Comparison of ENCODE assay signal across 11 mouse cellular contexts in the genomic region with DNA sequence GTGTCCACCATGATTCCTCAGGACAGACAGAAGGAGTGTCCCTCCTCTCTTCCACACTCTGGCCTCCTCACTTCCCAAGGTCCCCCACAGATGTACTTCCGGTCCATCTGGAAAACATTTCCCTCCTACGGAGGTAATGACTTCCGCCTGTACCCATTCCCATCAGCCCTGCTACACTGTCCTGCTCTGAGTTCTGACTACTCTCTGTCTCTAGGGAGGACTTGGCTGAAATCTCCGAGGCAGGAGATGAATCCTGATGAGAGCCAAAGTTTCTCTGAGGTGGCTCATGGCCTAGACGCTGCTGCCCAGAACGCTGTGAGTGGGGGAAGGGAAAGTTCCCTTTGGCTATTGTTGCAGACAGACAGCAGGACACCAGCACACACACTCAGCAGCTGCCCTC. TPM values are rescaled to one million over a fixed set of nuclear protein-coding genes. Genes with fewer than 3 reads are reported as not detected.
DNase-seq lines count a peak whose midpoint lies in the region; ATAC-seq and TF ChIP-seq lines count a peak whose summit lies in the region.
"Had no signal": no experiment of that assay in that cellular context is flagged by ENCODE, and none has a peak within 500 bp of the region (broad histone marks: within the 10 kb centered on the region; RNA-seq: fewer than 3 reads in every experiment).

No protein-coding gene starts in this region.

- no peak overlapping the region for H3K4me2 ChIP-seq in forebrain, embryonic 16.5 days (ENCODE audit: low read length)
- no peak overlapping the region for H3K4me2 ChIP-seq in midbrain, embryonic 12.5 days (replicated peaks)
- H3K4me2 ChIP-seq in kidney, embryonic 15.5 days: no peak overlapping the region
- H3K4me2 ChIP-seq: heart, embryonic 13.5 days; liver, embryonic 13.5 days had no signal

- peak overlapping the region; percentile 47 for H3K4me3 ChIP-seq in ES-Bruce4 (ENCODE audit: low read depth, low read length)
- no peak overlapping the region for H3K4me3 ChIP-seq in forebrain, embryonic 16.5 days (replicated peaks; ENCODE audit: low read length)
- no peak overlapping the region for H3K4me3 ChIP-seq in midbrain, embryonic 12.5 days
- H3K4me3 ChIP-seq in kidney, embryonic 15.5 days (replicated peaks): no peak overlapping the region
- H3K4me3 ChIP-seq: heart, embryonic 13.5 days; liver, embryonic 13.5 days had no signal

- no peak for ATAC-seq in forebrain, embryonic 16.5 days
- no peak for ATAC-seq in midbrain, embryonic 12.5 days (ENCODE audit: low FRiP score, low read depth)
- ATAC-seq in kidney, embryonic 15.5 days (replicated peaks; ENCODE audit: low FRiP score): no peak

- peaks cover 2% of the 10 kb centered on the region for H3K4me1 ChIP-seq in ES-Bruce4 (ENCODE audit: control insufficient read depth, insufficient read depth, low read length)
- H3K4me1 ChIP-seq in forebrain, embryonic 16.5 days (replicated peaks; ENCODE audit: control insufficient read depth, insufficient read depth, low read length): peaks cover 40% of the 10 kb centered on the region
- H3K4me1 ChIP-seq in midbrain, embryonic 12.5 days: peaks cover 44% of the 10 kb centered on the region
- H3K4me1 ChIP-seq in kidney, embryonic 15.5 days: peaks cover 28% of the 10 kb centered on the region

- H3K27me3 ChIP-seq in ES-Bruce4 (ENCODE audit: control insufficient read depth, insufficient read depth, low read length, poor library complexity, severe bottlenecking): no peaks in the 10 kb centered on the region
- H3K27me3 ChIP-seq in forebrain, embryonic 16.5 days (replicated peaks; ENCODE audit: control insufficient read depth, insufficient read depth, low read length): no peaks in the 10 kb centered on the region
- peaks cover 12% of the 10 kb centered on the region for H3K27me3 ChIP-seq in midbrain, embryonic 12.5 days
- H3K27me3 ChIP-seq in kidney, embryonic 15.5 days: peaks cover 13% of the 10 kb centered on the region

- H3K9ac ChIP-seq in ES-Bruce4 (ENCODE audit: low read depth, poor library complexity, severe bottlenecking): no peak overlapping the region
- no peak overlapping the region for H3K9ac ChIP-seq in forebrain, embryonic 16.5 days (replicated peaks; ENCODE audit: low read depth, low read length)
- H3K9ac ChIP-seq in midbrain, embryonic 12.5 days (replicated peaks): no peak overlapping the region
- no peak overlapping the region for H3K9ac ChIP-seq in kidney, embryonic 15.5 days
- H3K9ac ChIP-seq: heart, embryonic 13.5 days; liver, embryonic 13.5 days had no signal

- H3K27ac ChIP-seq in ES-Bruce4 (ENCODE audit: insufficient read depth, low read length): no peak overlapping the region
- peak overlapping the region; percentile 96 for H3K27ac ChIP-seq in forebrain, embryonic 16.5 days (ENCODE audit: low read length)
- H3K27ac ChIP-seq in midbrain, embryonic 12.5 days (replicated peaks): peak overlapping the region; percentile 96; the same call in 1 of the 2 replicates
- no peak overlapping the region for H3K27ac ChIP-seq in kidney, embryonic 15.5 days
- H3K27ac ChIP-seq: heart, embryonic 13.5 days; liver, embryonic 13.5 days had no signal

- peak; percentile 58 for DNase-seq in brain, embryonic 14.5 days (ENCODE audit: low read depth)
- no peak for DNase-seq in B cell, adult 2 months
- DNase-seq in kidney, adult 11 months: no peak
- DNase-seq: kidney, postnatal 36 days; liver, embryonic 13.5 days; thymus, adult 2 months had no signal

- no peak for TF ChIP-seq POLR2A in ES-Bruce4 (IDR thresholded peaks at IDR 0.05; ENCODE audit: insufficient read depth, low read length)
- TF ChIP-seq POLR2A in brain, embryonic 14.5 days (IDR thresholded peaks at IDR 0.05; ENCODE audit: borderline replicate concordance, extremely low read depth, insufficient read depth, insufficient read length, poor library complexity, severe bottlenecking): no peak

- no peaks in the 10 kb centered on the region for H3K36me3 ChIP-seq in ES-Bruce4 (ENCODE audit: control insufficient read depth, insufficient read depth, low read length, poor library complexity, severe bottlenecking)
- no peaks in the 10 kb centered on the region for H3K36me3 ChIP-seq in forebrain, embryonic 16.5 days (ENCODE audit: control insufficient read depth, insufficient read depth)
- no peaks in the 10 kb centered on the region for H3K36me3 ChIP-seq in midbrain, embryonic 12.5 days
- no peaks in the 10 kb centered on the region for H3K36me3 ChIP-seq in kidney, embryonic 15.5 days
- H3K36me3 ChIP-seq: heart, embryonic 13.5 days; liver, embryonic 13.5 days had no signal

- 43% methylated on average over 6 of the region's 6 CpGs for WGBS in forebrain, embryonic 16.5 days
- WGBS in midbrain, embryonic 12.5 days: 47% methylated on average over 6 of the region's 6 CpGs
- 50% methylated on average over 6 of the region's 6 CpGs for WGBS in kidney, embryonic 15.5 days

- no peaks in the 10 kb centered on the region for H3K9me3 ChIP-seq in ES-Bruce4 (replicated peaks; ENCODE audit: control insufficient read depth, insufficient read depth, low read length, poor library complexity, severe bottlenecking)
- no peaks in the 10 kb centered on the region for H3K9me3 ChIP-seq in forebrain, embryonic 16.5 days (ENCODE audit: control insufficient read depth, low read length)
- 0 out of 2 replicates have a peak, but pooled peaks cover 3% of the 10 kb centered on the region for H3K9me3 ChIP-seq in midbrain, embryonic 12.5 days
- H3K9me3 ChIP-seq in kidney, embryonic 15.5 days (replicated peaks): no peaks in the 10 kb centered on the region
- H3K9me3 ChIP-seq: heart, embryonic 13.5 days; liver, embryonic 13.5 days had no signal

- no peak for TF ChIP-seq CTCF in ES-Bruce4 (IDR thresholded peaks at IDR 0.05; ENCODE audit: low read depth, low read length)
- no peak for TF ChIP-seq CTCF in brain, embryonic 14.5 days (IDR thresholded peaks at IDR 0.05; ENCODE audit: borderline replicate concordance, extremely low read depth, insufficient read depth, insufficient read length)

- TF ChIP-seq EP300 in ES-Bruce4 (IDR thresholded peaks at IDR 0.05; ENCODE audit: insufficient read depth, low read depth, low read length): no peak

RNA-seq across cellular contexts. Expression of a gene that starts 5.0 kb away (rescaled TPM):
- polyA plus RNA-seq in ES-Bruce4 (2011; ENCODE audit: insufficient read depth, insufficient read length, low read depth, missing spikeins): 0.16 and 0.30 TPM in 2 replicates
- polyA plus RNA-seq in brain, embryonic 14.5 days (2012; rRNA removed): 0.26 and 0.30 TPM in 2 replicates
- polyA plus RNA-seq in forebrain, embryonic 16.5 days (2015; fragmentation: Nextera tagmentation; extraction: Ambion mirVana): 0.16 and 0.24 TPM in 2 replicates
- polyA plus RNA-seq in midbrain, embryonic 12.5 days (2016; fragmentation: Nextera tagmentation; extraction: Ambion mirVana): 0.21 and 0.23 TPM in 2 replicates
- 0.13 and 0.37 TPM in 2 replicates for polyA plus RNA-seq in kidney, embryonic 15.5 days (2015; fragmentation: Nextera tagmentation; extraction: Ambion mirVana)
- polyA plus RNA-seq: liver, embryonic 13.5 days had no signal

RNA-seq across cellular contexts. Expression of a gene that starts 7.6 kb away (rescaled TPM):
- 7.7 TPM in 2 replicates for polyA plus RNA-seq in ES-Bruce4 (2011; ENCODE audit: insufficient read depth, insufficient read length, low read depth, missing spikeins)
- 8.3 and 9.2 TPM in 2 replicates for polyA plus RNA-seq in brain, embryonic 14.5 days (2012; rRNA removed)
- polyA plus RNA-seq in forebrain, embryonic 16.5 days (2015; fragmentation: Nextera tagmentation; extraction: Ambion mirVana): 8.5 and 9.7 TPM in 2 replicates
- polyA plus RNA-seq in midbrain, embryonic 12.5 days (2016; fragmentation: Nextera tagmentation; extraction: Ambion mirVana): 9.1 and 10.4 TPM in 2 replicates
- polyA plus RNA-seq in kidney, embryonic 15.5 days (2015; fragmentation: Nextera tagmentation; extraction: Ambion mirVana): 1.9 and 2.3 TPM in 2 replicates

RNA-seq across cellular contexts. Expression of a gene that starts 59.0 kb away (rescaled TPM):
- polyA plus RNA-seq in ES-Bruce4 (2011; ENCODE audit: insufficient read depth, insufficient read length, low read depth, missing spikeins): 29.0 and 30.8 TPM in 2 replicates
- 56.3 and 75.3 TPM in 2 replicates for polyA plus RNA-seq in brain, embryonic 14.5 days (2012; rRNA removed)
- polyA plus RNA-seq in forebrain, embryonic 16.5 days (2015; fragmentation: Nextera tagmentation; extraction: Ambion mirVana): 69.3 and 78.2 TPM in 2 replicates
- 86.3 and 91.5 TPM in 2 replicates for polyA plus RNA-seq in midbrain, embryonic 12.5 days (2016; fragmentation: Nextera tagmentation; extraction: Ambion mirVana)
- polyA plus RNA-seq in kidney, embryonic 15.5 days (2015; fragmentation: Nextera tagmentation; extraction: Ambion mirVana): 136 and 137 TPM in 2 replicates

Comparison
In these comparisons a context has a peak if more than half of its experiments do, and no peak if none do; other contexts are left out.
1. H3K27ac ChIP-seq: peak in forebrain, embryonic 16.5 days (single experiment) and midbrain, embryonic 12.5 days (single experiment); none in ES-Bruce4 (single experiment) and kidney, embryonic 15.5 days (single experiment).